Mouse (Mus musculus) embryonic facial prominence, embryonic 13.5 days (tissue): Measurements from ENCODE around the gene Nrxn2. TPM values are rescaled to one million over a fixed set of nuclear protein-coding genes. Genes with fewer than 3 reads are reported as not detected.
A peak's percentile ranks its signal among the peaks of the same experiment; 100 is the strongest.

ENCODE experiments used
- ATAC-seq: fragments of 200-750 bp; cut with Nextera tagmentation; 2 replicates; pipeline ENCODE4 v1.8.0; 2017; ENCODE audit warnings: low read depth; ENCODE audit not compliant: insufficient number of reproducible peaks, insufficient read depth, low FRiP score, low TSS enrichment
- H3K27ac ChIP-seq: fragments of 300-500 bp; sonication (generic); 2 replicates; pipeline ENCODE4 v1.5.1; 2015; ENCODE audit warnings: moderate library complexity, mild to moderate bottlenecking, inconsistent platforms
- H3K27me3 ChIP-seq: fragments of 300-500 bp; sonication (generic); 2 replicates; pipeline ENCODE4 v1.6.1; 2015; ENCODE audit warnings: mild to moderate bottlenecking, inconsistent platforms
- H3K36me3 ChIP-seq: fragments of 300-500 bp; sonication (generic); 2 replicates; pipeline ENCODE4 v1.6.1; 2015; ENCODE audit warnings: mild to moderate bottlenecking, inconsistent platforms
- H3K4me1 ChIP-seq: fragments of 300-500 bp; sonication (generic); 2 replicates; pipeline ENCODE4 v1.6.1; 2015; ENCODE audit warnings: inconsistent platforms
- H3K4me2 ChIP-seq: fragments of 300-500 bp; sonication (generic); 2 replicates; pipeline ENCODE4 v1.6.1; 2015; ENCODE audit warnings: moderate library complexity, mild to moderate bottlenecking, inconsistent platforms
- H3K4me3 ChIP-seq: fragments of 300-500 bp; sonication (generic); 2 replicates; pipeline ENCODE4 v1.5.1; 2015; ENCODE audit warnings: mild to moderate bottlenecking, inconsistent platforms
- H3K9ac ChIP-seq: fragments of 300-500 bp; sonication (generic); 2 replicates; pipeline ENCODE4 v1.6.1; 2015; ENCODE audit warnings: mild to moderate bottlenecking, inconsistent platforms
- H3K9me3 ChIP-seq: fragments of 300-500 bp; sonication (generic); 2 replicates; pipeline ENCODE4 v1.6.1; 2016; ENCODE audit warnings: inconsistent platforms
- WGBS: fragments of 180-500 bp; shearing (Covaris S2); methylation state at CpG from one replicate; pipeline ENCODE4 v1.1.7; 2015; ENCODE audit warnings: mixed read lengths; 5-methylcytosine and 5-hydroxymethylcytosine counted together
- polyA plus RNA-seq: library from polyadenylated mRNA; unstranded; fragments of >200 nt; fragmentation: Nextera tagmentation; extraction: Ambion mirVana; gene quantifications from 2 replicates; pipeline ENCODE4 v1.2.1, GENCODE M21; 2015

The Nrxn2 gene
- polyA plus RNA-seq, 1 experiment from 2014 or later: 2.0 TPM

- H3K4me3 ChIP-seq: no peak overlapping the region
- H3K4me2 ChIP-seq: no peak overlapping the region
- no peak overlapping the region for H3K27ac ChIP-seq
- H3K4me1 ChIP-seq: peaks cover 25% of the 10 kb centered on the region
- no peaks in the 10 kb centered on the region for H3K36me3 ChIP-seq
- H3K27me3 ChIP-seq: peaks cover 95% of the 10 kb centered on the region
- WGBS: 56% methylated on average over 9 of the region's 9 CpGs
- no peak for ATAC-seq
- no peak overlapping the region for H3K9ac ChIP-seq
- no peaks in the 10 kb centered on the region for H3K9me3 ChIP-seq
Measured at GRCm38 (mm10) chr19:6419805-6420310, 1.3 kb downstream of the Nrxn2 start.

DNA sequence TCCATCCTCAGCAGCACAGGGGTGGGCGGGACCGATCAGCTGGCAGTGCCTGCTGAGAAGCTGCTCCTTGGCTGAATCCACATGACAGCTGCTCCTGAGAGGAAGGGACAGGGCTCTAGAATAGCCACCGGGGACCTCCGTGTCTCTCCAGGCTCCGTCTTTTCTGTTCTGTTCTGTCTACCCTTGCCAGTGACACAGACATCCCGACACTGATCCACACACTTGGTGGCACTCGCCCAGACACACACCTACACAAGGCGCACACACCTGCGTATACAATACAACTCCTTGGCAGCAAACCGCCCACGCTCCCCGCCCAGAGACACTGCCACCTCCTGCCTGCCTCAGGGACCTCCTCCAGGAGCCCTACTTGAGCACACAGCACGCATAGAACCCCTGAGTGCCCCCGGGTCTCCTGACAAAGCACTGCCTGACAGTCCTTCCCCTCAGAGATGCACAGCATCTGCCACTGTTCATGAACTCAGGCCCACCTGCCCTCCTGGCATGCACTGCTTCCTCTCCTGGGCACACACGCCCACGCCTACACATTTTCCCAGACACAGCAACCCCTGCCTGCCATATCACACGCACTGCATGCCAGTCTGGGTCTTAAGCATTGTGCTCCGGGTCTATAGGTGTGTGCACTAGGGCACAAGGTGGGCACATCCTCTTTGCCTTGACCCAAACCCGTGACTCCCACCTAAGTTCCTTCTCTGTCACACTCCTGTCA is 2.1 kb downstream of the Nrxn2 start:
- Histone ChIP-seq H3K27me3 (peaks cover 98% of the 10 kb centered on the region), H3K4me3 (no peak overlapping the region), H3K27ac (no peak overlapping the region), H3K36me3 (no peaks in the 10 kb centered on the region), H3K4me2 (no peak overlapping the region), H3K4me1 (peaks cover 25% of the 10 kb centered on the region), H3K9me3 (no peaks in the 10 kb centered on the region), H3K9ac (no peak overlapping the region)
- 55% methylated on average over 19 of the region's 19 CpGs for WGBS
- ATAC-seq: no peak

- no peak overlapping the region for H3K9ac ChIP-seq
- no peaks in the 10 kb centered on the region for H3K9me3 ChIP-seq
- H3K4me2 ChIP-seq: no peak overlapping the region
- H3K36me3 ChIP-seq: no peaks in the 10 kb centered on the region
- ATAC-seq: no peak
- H3K27ac ChIP-seq: no peak overlapping the region
- peaks cover 98% of the 10 kb centered on the region for H3K27me3 ChIP-seq
- H3K4me3 ChIP-seq: no peak overlapping the region
- H3K4me1 ChIP-seq: peaks cover 19% of the 10 kb centered on the region
- WGBS: 74% methylated on average over 9 of the region's 9 CpGs
Measured at GRCm38 (mm10) chr19:6421211-6421590, 2.7 kb downstream of the Nrxn2 start.

DNA sequence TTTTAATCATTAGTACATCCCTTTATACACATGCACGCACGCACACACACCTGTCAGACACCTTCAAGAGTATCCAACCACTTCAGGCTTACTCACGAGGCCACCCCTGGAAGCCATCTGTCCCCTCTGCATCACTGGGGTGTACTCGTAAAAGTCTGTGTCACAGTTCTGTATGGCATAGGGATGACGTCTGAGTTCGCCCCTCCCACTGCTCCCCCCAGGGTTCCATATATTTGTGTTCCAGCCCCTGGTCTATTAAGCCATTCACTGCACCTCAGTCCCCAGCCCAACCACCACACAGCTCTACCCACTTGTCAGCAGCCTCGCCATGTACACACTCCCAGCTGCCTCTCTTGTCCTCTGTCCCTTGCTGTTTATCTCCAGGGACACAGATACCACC is 3.5 kb downstream of the Nrxn2 start:
- H3K4me3 ChIP-seq: no peak overlapping the region

GRCm38 (mm10) chr19:6423241-6423640 is 4.7 kb downstream of the Nrxn2 start:
- H3K4me3 ChIP-seq: no peak overlapping the region
- H3K9me3 ChIP-seq: no peaks in the 10 kb centered on the region
- peaks cover 12% of the 10 kb centered on the region for H3K4me1 ChIP-seq
- ATAC-seq: no peak
- H3K36me3 ChIP-seq: no peaks in the 10 kb centered on the region
- 83% methylated on average over 16 of the region's 16 CpGs for WGBS
- no peak overlapping the region for H3K27ac ChIP-seq
- H3K4me2 ChIP-seq: no peak overlapping the region
- no peak overlapping the region for H3K9ac ChIP-seq
- peaks cover 98% of the 10 kb centered on the region for H3K27me3 ChIP-seq

More for the DNA sequence above, 3.5 kb downstream of the Nrxn2 start:
- Histone ChIP-seq H3K9ac (no peak overlapping the region), H3K4me2 (no peak overlapping the region), H3K36me3 (no peaks in the 10 kb centered on the region), H3K4me1 (peaks cover 12% of the 10 kb centered on the region), H3K27me3 (peaks cover 98% of the 10 kb centered on the region), H3K9me3 (no peaks in the 10 kb centered on the region), H3K27ac (no peak overlapping the region)
- WGBS: 71% methylated on average over 7 of the region's 7 CpGs
- no peak for ATAC-seq

DNA sequence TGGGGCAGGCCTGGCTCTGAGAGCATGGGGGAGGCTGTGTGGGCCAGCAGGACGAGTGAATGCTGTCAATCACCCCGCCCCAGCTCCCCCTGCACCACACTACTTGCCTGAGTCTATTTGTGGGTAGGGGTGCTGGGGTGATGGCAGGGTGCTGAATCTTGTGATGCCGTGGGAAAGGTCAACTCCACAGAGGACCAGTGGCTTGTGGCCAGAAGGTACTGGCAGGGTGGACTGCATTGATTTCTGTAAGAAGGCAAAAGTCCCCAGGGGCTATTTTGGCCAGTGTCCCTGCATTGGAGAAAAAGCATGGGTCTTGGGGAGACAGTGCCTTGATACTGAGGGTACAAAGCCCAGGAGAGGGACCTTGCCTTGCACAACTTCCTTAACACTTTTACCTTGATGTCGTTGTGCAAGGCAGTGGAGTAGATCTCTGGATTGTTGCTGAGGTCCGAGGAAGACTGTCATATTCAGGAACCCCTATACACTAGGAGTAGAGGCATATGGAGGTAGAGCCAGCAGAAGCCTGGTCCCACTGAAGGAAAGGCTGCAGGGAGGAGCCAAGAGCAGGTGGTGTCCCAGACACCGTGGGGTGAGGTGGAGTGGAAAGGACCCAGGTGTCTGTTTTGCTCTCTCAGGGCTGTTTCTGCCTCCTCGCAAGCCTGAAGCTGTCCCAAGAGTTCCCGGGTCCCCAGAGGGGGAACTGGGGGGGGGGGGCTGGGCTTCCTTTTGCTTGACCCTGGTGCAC is 5.8 kb downstream of the Nrxn2 start:
- WGBS: 60% methylated on average over 8 of the region's 8 CpGs
- H3K27ac ChIP-seq: no peak overlapping the region
- H3K9me3 ChIP-seq: no peaks in the 10 kb centered on the region
- no peak overlapping the region for H3K4me3 ChIP-seq
- H3K27me3 ChIP-seq: peaks cover 100% of the 10 kb centered on the region
- H3K9ac ChIP-seq: no peak overlapping the region
- H3K36me3 ChIP-seq: no peaks in the 10 kb centered on the region
- no peak for ATAC-seq
- no peak overlapping the region for H3K4me2 ChIP-seq
- H3K4me1 ChIP-seq: peaks cover 16% of the 10 kb centered on the region

DNA sequence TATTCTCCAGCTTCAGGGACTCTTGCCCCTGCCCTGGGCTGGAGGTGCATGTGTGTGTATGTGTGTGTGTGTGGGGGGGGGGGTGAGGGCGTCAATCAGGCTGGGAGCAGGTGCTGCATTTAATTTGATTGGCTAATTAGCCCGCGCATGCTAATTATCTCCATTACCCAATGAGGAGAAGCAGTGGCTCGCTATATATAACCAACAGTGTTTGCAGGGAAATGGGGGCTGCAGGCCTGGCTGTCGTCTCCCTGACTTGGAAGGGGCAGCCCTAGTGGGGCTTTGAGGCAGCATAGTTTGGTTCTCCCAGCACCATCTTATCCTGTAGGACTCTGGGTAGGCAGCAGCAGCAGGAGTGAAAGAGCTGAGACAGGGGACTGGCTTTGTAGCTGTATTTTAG is 7.1 kb downstream of the Nrxn2 start:
- Histone ChIP-seq H3K4me3 (no peak overlapping the region), H3K4me1 (peaks cover 16% of the 10 kb centered on the region), H3K27me3 (peaks cover 100% of the 10 kb centered on the region), H3K9ac (no peak overlapping the region), H3K27ac (no peak overlapping the region), H3K36me3 (no peaks in the 10 kb centered on the region), H3K4me2 (no peak overlapping the region), H3K9me3 (no peaks in the 10 kb centered on the region)
- WGBS: 44% methylated on average over 5 of the region's 5 CpGs
- no peak for ATAC-seq

DNA sequence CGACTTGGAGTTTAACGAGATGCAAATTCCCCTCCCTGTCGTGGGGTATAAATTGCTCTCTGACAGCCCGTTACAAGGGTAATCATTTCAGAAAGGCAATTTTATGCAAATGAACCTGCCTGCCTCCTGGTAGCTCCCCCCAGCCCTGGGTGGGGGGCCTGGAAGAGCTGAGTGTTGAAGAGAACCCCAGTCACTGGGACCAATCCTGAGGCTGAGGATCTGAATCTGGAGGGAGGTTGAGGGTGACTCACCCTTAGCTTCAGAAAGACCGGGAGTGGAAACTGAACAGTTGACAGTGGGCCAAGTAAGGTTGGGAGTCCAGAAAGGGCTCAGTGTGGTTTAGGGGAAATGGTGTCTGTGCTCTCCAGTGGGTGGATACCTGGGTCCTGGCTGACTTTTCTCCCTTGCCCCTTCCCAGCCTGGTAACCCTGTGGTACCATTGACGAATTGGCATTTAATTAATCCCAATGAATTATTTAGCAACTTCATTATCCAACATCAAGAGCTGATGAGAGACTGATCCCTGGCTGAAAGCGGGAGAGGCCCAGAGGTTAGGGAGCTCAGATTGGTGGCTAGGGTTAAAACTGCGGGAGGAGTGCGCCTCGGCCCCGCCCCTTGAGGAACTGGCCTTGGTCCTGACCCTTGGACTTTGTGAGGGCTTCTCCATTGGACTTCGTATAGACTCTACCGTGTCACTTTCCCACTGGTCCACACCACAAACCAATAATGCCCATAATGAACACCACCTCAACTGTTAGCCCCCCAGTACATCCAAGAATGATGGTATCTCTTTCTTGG is 8.4 kb downstream of the Nrxn2 start:
- H3K9me3 ChIP-seq: no peaks in the 10 kb centered on the region
- peak overlapping the region; percentile 40; the same call in 1 of the 2 replicates for H3K4me3 ChIP-seq
- no peak overlapping the region for H3K27ac ChIP-seq
- H3K9ac ChIP-seq: no peak overlapping the region
- H3K36me3 ChIP-seq: no peaks in the 10 kb centered on the region
- ATAC-seq: no peak
- peaks cover 97% of the 10 kb centered on the region for H3K27me3 ChIP-seq
- 22% methylated on average over 13 of the region's 13 CpGs for WGBS
- peaks cover 16% of the 10 kb centered on the region for H3K4me1 ChIP-seq
- H3K4me2 ChIP-seq: no peak overlapping the region

DNA sequence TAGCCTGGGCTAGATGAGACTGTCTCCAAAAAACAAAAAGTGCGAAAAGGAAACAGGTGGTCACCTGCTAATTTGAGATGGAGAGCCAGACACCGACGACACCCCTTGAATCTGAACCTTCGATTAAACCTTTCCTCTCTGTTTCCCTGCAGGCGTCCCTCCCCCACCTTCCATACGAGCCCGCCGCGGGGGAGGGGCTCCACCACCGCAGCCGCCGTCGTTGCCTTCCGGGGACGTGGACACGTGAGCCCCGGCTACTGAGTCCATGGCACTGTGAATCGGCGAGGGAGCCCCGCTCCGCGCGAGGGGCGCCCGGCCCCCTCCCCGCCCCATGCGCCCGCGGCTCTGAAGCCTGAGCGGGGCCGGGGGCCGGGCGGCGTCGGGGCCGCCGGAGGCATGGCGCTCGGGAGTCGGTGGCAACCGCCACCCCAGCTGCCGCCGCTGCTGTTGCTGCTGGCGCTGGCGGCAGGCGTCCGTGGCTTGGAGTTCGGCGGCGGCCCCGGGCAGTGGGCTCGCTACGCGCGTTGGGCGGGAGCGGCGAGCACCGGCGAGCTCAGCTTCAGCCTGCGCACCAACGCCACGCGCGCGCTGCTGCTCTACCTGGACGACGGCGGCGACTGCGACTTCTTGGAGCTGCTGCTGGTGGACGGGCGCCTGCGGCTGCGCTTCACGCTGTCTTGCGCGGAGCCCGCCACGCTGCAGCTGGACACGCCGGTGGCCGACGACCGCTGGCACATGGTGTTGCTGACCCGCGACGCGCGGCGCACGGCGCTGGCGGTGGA is 9.3 kb downstream of the Nrxn2 start:
- ATAC-seq: no peak

GRCm38 (mm10) chr19:6428501-6429200 is 10.1 kb downstream of the Nrxn2 start:
- peaks cover 79% of the 10 kb centered on the region for H3K27me3 ChIP-seq
- peak overlapping the region; percentile 40 for H3K4me3 ChIP-seq
- peak overlapping the region; percentile 32; the same call in 1 of the 2 replicates for H3K9ac ChIP-seq
- H3K4me1 ChIP-seq: peaks cover 16% of the 10 kb centered on the region
- H3K27ac ChIP-seq: no peak overlapping the region
- H3K36me3 ChIP-seq: no peaks in the 10 kb centered on the region
- peak overlapping the region; percentile 63 for H3K4me2 ChIP-seq
- 0 out of 2 replicates have a peak, but pooled peaks have one; percentile 39 for ATAC-seq
- under 1% methylated on average over 60 of the region's 60 CpGs for WGBS
- no peaks in the 10 kb centered on the region for H3K9me3 ChIP-seq

More for the DNA sequence above, 9.3 kb downstream of the Nrxn2 start:
- Histone ChIP-seq H3K4me1 (peaks cover 16% of the 10 kb centered on the region), H3K9me3 (no peaks in the 10 kb centered on the region), H3K27ac (no peak overlapping the region), H3K36me3 (no peaks in the 10 kb centered on the region), H3K4me2 (peak overlapping the region; percentile 63), H3K27me3 (peaks cover 87% of the 10 kb centered on the region), H3K9ac (no peak overlapping the region), H3K4me3 (peak overlapping the region; percentile 40)
- under 1% methylated on average over 92 of the region's 94 CpGs for WGBS
